Mouse (Mus musculus): Measurements from ENCODE around the gene Rassf2.

DNA sequence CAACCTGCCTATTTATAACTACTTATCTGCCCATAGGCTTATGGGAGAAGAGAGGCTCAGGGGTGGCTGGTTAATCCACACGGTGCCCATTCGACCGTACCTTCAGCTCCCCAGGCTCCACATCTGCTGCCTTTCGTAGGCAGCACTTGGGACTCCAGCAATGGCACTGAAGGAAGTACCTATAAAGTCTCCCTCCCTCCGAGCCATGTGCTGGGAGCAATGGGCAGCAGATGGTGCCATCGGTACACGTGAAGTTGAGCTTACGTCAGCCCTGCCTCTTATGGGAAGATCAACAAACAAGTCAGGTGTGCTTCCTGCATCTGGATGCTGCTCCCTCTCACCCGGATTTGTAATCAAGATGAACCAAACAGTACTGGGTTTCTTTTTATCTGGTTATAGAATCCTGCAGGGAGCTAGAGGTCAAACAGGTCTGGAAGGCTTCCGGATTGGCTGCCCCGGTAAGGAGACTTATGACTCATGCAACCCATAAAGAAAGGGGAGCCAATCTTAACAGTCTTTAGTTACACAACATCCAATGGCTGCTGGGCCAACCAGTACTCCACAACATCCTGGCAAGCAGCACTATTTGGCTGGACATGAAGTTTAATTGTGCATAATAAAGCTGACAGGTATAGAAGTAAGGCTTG is 34.2 kb upstream of the Rassf2 start:
- TF ChIP-seq CTCF (IDR thresholded peaks at IDR 0.05; ENCODE audit: extremely low read depth, insufficient read length, insufficient replicate concordance, low read depth, low read length), result no peak
- TF ChIP-seq POLR2A (IDR thresholded peaks at IDR 0.05; ENCODE audit: low read depth, low read length), result no peak
